Mouse (Mus musculus) heart, embryonic 13.5 days (tissue): ENCODE data around the gene Isyna1. TPM values are rescaled to one million over a fixed set of nuclear protein-coding genes. Genes with fewer than 3 reads are reported as not detected.

Experiments used
- ATAC-seq: fragments of 200-750 bp; cut with Nextera tagmentation; 2 replicates; pipeline ENCODE4 v1.8.0; 2017; ENCODE audit warnings: moderate TSS enrichment; ENCODE audit not compliant: insufficient number of reproducible peaks, low FRiP score, low TSS enrichment; ENCODE audit errors: extremely low read depth
- H3K27ac ChIP-seq: fragments of 300-500 bp; sonication (generic); replicated peaks from 2 replicates; pipeline ENCODE4 v1.5.1; 2015; ENCODE audit warnings: moderate library complexity, mild to moderate bottlenecking, inconsistent platforms
- H3K27me3 ChIP-seq: fragments of 300-500 bp; sonication (generic); replicated peaks from 2 replicates; pipeline ENCODE4 v1.6.1; 2015; ENCODE audit warnings: mild to moderate bottlenecking, inconsistent platforms
- H3K36me3 ChIP-seq: fragments of 300-500 bp; sonication (generic); 2 replicates; pipeline ENCODE4 v1.6.1; 2015; ENCODE audit warnings: mild to moderate bottlenecking, inconsistent platforms
- H3K4me1 ChIP-seq: fragments of 300-500 bp; sonication (generic); 2 replicates; pipeline ENCODE4 v1.6.1; 2015; ENCODE audit warnings: inconsistent platforms
- H3K4me2 ChIP-seq: fragments of 300-500 bp; sonication (generic); 2 replicates; pipeline ENCODE4 v1.6.1; 2015; ENCODE audit warnings: inconsistent platforms, mild to moderate bottlenecking, moderate library complexity
- H3K4me3 ChIP-seq: fragments of 300-500 bp; sonication (generic); 2 replicates; pipeline ENCODE4 v1.5.1; 2015; ENCODE audit warnings: moderate library complexity, mild to moderate bottlenecking, inconsistent platforms
- H3K9ac ChIP-seq: fragments of 300-500 bp; sonication (generic); 2 replicates; pipeline ENCODE4 v1.6.1; 2015; ENCODE audit warnings: inconsistent platforms, mild to moderate bottlenecking, moderate library complexity
- H3K9me3 ChIP-seq: fragments of 300-500 bp; sonication (generic); 2 replicates; pipeline ENCODE4 v1.6.1; 2016; ENCODE audit warnings: inconsistent platforms
- WGBS: fragments of 180-500 bp; shearing (Covaris S2); methylation state at CpG from one replicate; pipeline ENCODE4 v1.1.7; 2015; ENCODE audit warnings: mixed read lengths; 5-methylcytosine and 5-hydroxymethylcytosine counted together
- polyA plus RNA-seq: library from polyadenylated mRNA; unstranded; fragments of >200 nt; fragmentation: Nextera tagmentation; extraction: Ambion mirVana; gene quantifications from 2 replicates; pipeline ENCODE4 v1.2.1, GENCODE M21; 2015

Gene Isyna1
- polyA plus RNA-seq, 1 experiment from 2014 or later = 135 TPM

GRCm38 (mm10) chr8:70645501-70646224 is 51.5 kb downstream of the Isyna1 start:
- Histone ChIP-seq H3K9me3 (no peaks in the 10 kb centered on the region), H3K27ac (peak overlapping the region; percentile 21), H3K36me3 (peaks cover 16% of the 10 kb centered on the region), H3K4me2 (no peak overlapping the region), H3K9ac (peak overlapping the region; percentile 38), H3K4me3 (no peak overlapping the region), H3K27me3 (no peaks in the 10 kb centered on the region), H3K4me1 (peaks cover 52% of the 10 kb centered on the region)
- ATAC-seq = no peak
- WGBS = 58% methylated on average over 17 of the region's 17 CpGs

- no peaks in the 10 kb centered on the region for H3K9me3 ChIP-seq
- WGBS = 72% methylated on average over 6 of the region's 6 CpGs
- ATAC-seq = no peak
- no peak overlapping the region for H3K4me2 ChIP-seq
- H3K36me3 ChIP-seq = peaks cover 23% of the 10 kb centered on the region
- peak overlapping the region; percentile 89 for H3K27ac ChIP-seq
- peaks cover 52% of the 10 kb centered on the region for H3K4me1 ChIP-seq
- no peaks in the 10 kb centered on the region for H3K27me3 ChIP-seq
- no peak overlapping the region for H3K4me3 ChIP-seq
- H3K9ac ChIP-seq = 0 out of 2 replicates have a peak overlapping the region, but pooled peaks have one; percentile 38
Measured at GRCm38 (mm10) chr8:70646369-70646768, 52.2 kb downstream of the Isyna1 start.

- Histone ChIP-seq H3K27ac (peak overlapping the region; percentile 89), H3K9me3 (no peaks in the 10 kb centered on the region), H3K4me2 (no peak overlapping the region), H3K27me3 (no peaks in the 10 kb centered on the region), H3K4me1 (peaks cover 52% of the 10 kb centered on the region), H3K9ac (peak overlapping the region; percentile 60), H3K4me3 (no peak overlapping the region), H3K36me3 (peaks cover 27% of the 10 kb centered on the region)
- ATAC-seq = no peak
Measured at GRCm38 (mm10) chr8:70646775-70647174, 52.6 kb downstream of the Isyna1 start.

Other genes starting within 250 kb of the Isyna1 start
- 11.3 and 12.2 TPM in 2 replicates for gene Upf1, start 241.1 kb upstream of the Isyna1 start, polyA plus RNA-seq
- gene Comp, start 220.8 kb upstream of the Isyna1 start, polyA plus RNA-seq = 3.5 TPM in 2 replicates
- 9.7 and 12.4 TPM in 2 replicates for gene Crtc1, start 154.8 kb upstream of the Isyna1 start, polyA plus RNA-seq
- 11.2 and 12.4 TPM in 2 replicates for gene Klhl26, start 117.4 kb upstream of the Isyna1 start, polyA plus RNA-seq
- gene Tmem59l, start 107.0 kb upstream of the Isyna1 start, polyA plus RNA-seq = 0.45 and 0.76 TPM in 2 replicates
- gene Crlf1, start 101.2 kb upstream of the Isyna1 start, polyA plus RNA-seq = 3.7 and 5.5 TPM in 2 replicates
- 116 and 125 TPM in 2 replicates for gene Rex1bd, start 87.6 kb upstream of the Isyna1 start, polyA plus RNA-seq
- gene Uba52, start 83.6 kb upstream of the Isyna1 start, polyA plus RNA-seq = 842 and 891 TPM in 2 replicates
- 240 and 251 TPM in 2 replicates for gene Fkbp8, start 66.6 kb upstream of the Isyna1 start, polyA plus RNA-seq
- gene Kxd1, start 66.4 kb upstream of the Isyna1 start, polyA plus RNA-seq = 65.8 and 71.2 TPM in 2 replicates
- 11.6 and 12.5 TPM in 2 replicates for gene Ell, start 54.9 kb upstream of the Isyna1 start, polyA plus RNA-seq
- 63.3 and 70.9 TPM in 2 replicates for gene Ssbp4, start 14.5 kb downstream of the Isyna1 start, polyA plus RNA-seq
- 1.5 and 2.7 TPM in 2 replicates for gene Lrrc25, start 21.8 kb downstream of the Isyna1 start, polyA plus RNA-seq
- 0.86 and 1.2 TPM in 2 replicates for gene Gdf15, start 38.1 kb downstream of the Isyna1 start, polyA plus RNA-seq
- 33.7 and 37.3 TPM in 2 replicates for gene Pgpep1, start 66.0 kb downstream of the Isyna1 start, polyA plus RNA-seq
- gene Lsm4, start 78.9 kb downstream of the Isyna1 start, polyA plus RNA-seq = 269 and 297 TPM in 2 replicates
- gene Jund, start 104.6 kb downstream of the Isyna1 start, polyA plus RNA-seq = 68.6 and 76.9 TPM in 2 replicates
- not detected in 2 replicates for gene Iqcn, start 109.1 kb downstream of the Isyna1 start, polyA plus RNA-seq
- not detected in 2 replicates for gene Gm3336, start 124.2 kb downstream of the Isyna1 start, polyA plus RNA-seq
- gene Pde4c, start 129.3 kb downstream of the Isyna1 start, polyA plus RNA-seq = 0.14 TPM in 1 of 2 replicates, not detected in the other
- 17.4 and 23.2 TPM in 2 replicates for gene Rab3a, start 160.3 kb downstream of the Isyna1 start, polyA plus RNA-seq
- gene Mpv17l2, start 166.6 kb downstream of the Isyna1 start, polyA plus RNA-seq = 41.6 and 48.4 TPM in 2 replicates
- 34.9 and 36.5 TPM in 2 replicates for gene Pik3r2, start 182.3 kb downstream of the Isyna1 start, polyA plus RNA-seq
- gene Mast3, start 210.7 kb downstream of the Isyna1 start, polyA plus RNA-seq = 5.6 and 6.7 TPM in 2 replicates
- not detected in 2 replicates for gene Il12rb1, start 214.1 kb downstream of the Isyna1 start, polyA plus RNA-seq
- gene Arrdc2, start 245.3 kb downstream of the Isyna1 start, polyA plus RNA-seq = 1.9 and 2.4 TPM in 2 replicates